Mouse (Mus musculus) c-Kit-positive CD71-negative TER-119-negative erythroid progenitor cells, embryonic 14.5 days (primary cell): ENCODE results near the gene Rhog.
"Not testable (repeated sequence)": the region's sequence is repeated elsewhere in the genome, so short reads cannot be mapped to it uniquely, and the experiment has no call there.

ENCODE experiments used
- DNase-seq: peaks from one replicate; pipeline ENCODE4 v3.0.0-alpha.2; 2013; ENCODE audit warnings: low read depth

Gene Rhog

GRCm38 (mm10) chr7:102255954-102256353 lies at the start of gene Rhog:
Gene Rhog (minus strand): TSS chr7:102256054.
- DNase-seq: no peak

- no peak for DNase-seq
Observed at GRCm38 (mm10) chr7:102305596-102305995, 49.7 kb upstream of the Rhog start.

DNA sequence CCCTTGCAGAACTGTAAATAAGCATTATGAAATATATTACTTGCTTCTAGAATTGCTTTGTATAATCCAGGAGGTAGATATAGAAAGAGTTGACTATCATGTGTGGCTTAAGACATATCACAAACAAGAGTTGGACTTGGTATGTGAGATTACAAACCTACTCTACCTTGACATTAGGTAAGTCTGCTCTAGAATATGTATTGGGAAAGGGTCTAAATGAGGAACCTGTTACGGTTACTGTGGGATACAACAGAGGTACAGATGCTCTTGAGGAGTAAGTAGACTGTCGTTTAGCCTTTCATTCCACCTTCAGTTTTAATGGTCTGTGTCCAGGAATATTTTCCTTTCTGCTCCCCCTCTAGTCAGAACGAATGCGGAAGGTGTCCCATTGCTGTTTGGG lies 46.6 kb upstream of the Rhog start:
- no peak for DNase-seq

DNA sequence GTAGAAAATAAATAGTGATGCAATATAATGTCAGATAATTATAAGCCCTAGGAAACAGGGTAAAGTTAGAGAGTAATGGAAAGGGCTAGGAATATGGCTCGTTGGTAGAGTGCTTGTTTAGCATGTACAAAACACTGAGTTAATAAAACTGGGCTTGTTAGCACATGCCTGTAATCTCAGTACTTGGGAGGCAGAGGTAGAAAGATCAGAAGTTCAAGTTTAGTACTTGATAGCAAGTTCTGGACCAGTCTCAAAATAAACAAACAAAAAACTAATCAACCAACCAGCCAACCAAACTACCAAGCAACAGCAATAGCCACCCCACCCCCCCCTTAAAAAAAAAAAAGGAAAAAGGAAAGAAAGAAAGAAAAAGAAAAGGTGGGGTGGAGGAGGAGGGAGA lies 44.9 kb upstream of the Rhog start:
- DNase-seq: no peak

- no peak for DNase-seq
Observed at GRCm38 (mm10) chr7:102293234-102293633, 37.4 kb upstream of the Rhog start.

DNA sequence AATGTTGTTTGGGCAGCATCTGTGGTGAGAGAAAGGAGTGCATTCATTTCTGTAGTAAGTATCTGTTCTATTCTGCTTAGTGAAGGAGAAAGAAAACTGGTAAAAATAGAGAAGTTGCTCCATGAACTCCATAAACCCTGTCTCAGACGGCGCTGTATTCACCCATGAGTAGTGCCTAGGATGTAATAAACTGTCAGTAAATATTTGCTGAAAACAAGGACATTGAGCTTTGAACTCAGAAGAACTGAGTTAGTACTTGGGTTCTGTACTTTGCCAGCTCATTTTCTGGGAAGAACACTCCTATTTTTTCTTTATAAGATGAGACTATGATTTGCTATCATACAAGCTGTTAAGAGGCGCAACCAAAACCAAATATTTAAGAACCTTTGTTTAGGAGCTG lies 36.4 kb upstream of the Rhog start:
- DNase-seq: no peak

DNA sequence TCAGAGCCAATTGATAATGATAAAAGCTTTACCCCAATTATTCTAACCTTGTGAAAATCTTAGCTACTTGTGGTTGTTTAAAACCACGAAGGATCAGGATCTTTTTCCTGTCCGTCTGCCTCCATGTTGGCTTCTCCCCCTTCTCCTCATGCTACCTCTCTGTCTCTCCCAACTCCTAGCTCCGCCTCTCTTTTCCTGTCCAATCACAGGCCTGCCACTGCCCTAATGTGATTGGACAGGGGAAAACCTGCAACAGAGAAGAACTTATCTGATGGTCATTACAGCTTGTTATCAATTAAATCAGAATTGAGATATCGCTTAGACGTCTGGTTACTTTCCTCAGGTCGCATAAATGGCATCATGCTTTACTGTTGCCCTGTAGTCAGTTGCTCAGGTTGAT lies 33.6 kb upstream of the Rhog start:
- DNase-seq: no peak

GRCm38 (mm10) chr7:102282261-102282660 lies 26.4 kb upstream of the Rhog start:
- no peak for DNase-seq

- no peak for DNase-seq
Observed at GRCm38 (mm10) chr7:102281403-102281802, 25.5 kb upstream of the Rhog start.

GRCm38 (mm10) chr7:102272422-102272948 lies 16.6 kb upstream of the Rhog start:
- no peak for DNase-seq

GRCm38 (mm10) chr7:102268395-102268748 lies 12.5 kb upstream of the Rhog start:
- DNase-seq: no peak

DNA sequence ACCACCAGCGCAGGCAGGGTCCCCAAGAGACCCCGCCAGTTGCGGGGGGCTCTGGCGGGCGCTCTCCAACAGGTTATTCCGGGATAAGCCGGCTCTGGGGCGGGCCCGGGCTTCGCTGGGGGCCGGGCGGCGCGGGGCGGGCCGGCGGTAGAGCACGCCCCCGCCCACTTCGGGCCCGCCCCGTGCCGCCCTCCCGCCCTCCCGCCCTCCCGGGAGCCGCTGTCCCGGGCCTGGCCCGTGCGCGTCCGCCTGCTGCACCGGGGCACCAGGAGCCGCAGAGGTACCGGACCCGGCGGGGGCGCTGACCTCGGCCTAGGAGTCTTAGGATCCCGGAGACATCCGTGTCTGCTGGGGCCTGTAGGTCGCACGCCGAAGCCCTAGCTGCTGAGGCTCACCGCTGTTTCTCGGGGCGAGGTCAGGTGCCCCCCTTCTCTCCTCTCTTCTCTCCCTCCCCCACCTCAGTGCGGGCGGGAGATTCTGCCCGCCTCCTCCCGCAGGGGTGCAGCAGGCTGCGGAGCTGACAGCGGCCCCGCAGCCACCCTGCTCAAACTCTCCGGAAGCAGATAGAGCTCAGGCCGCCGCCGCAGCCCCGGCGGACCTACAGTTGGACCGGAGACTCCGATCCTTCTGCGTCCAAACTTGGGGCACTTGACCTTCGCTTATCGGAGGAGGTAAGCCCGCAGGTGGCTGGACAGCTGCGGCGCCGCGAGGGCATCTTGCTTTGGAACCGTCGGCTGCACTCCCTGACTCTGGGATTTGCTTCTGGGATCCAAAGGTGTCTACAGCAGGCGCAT lies 11.9 kb upstream of the Rhog start, which contains the start of gene Stim1:
Gene Stim1 (plus strand): TSS at position 206 of the 794 bp plus-strand sequence.
- DNase-seq: no peak

DNA sequence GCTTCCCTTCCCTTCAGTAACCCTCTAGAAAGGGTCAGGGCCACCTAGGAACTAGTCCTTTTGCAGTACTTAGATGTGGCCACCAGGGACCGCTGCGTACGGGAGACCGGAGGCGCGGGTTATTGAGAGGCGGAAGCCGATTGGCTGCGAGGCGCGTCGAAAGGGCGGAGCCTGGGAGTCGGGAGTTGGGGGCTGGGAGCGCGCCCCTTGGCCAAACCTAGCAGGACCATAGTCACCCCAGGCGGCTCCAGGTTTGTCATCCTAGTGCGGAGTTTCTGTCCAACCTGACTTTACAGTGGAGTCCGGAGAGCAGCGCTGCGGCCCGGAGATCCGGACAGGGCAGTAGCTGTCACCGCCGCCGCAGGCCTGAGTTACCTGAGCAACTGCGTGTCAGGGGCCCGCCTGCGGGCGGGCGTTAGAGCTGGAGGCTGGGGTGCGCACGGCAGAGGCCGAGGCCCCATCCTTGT lies 11.3 kb upstream of the Rhog start:
- DNase-seq: peak; percentile 92

GRCm38 (mm10) chr7:102266401-102267042 lies 10.7 kb upstream of the Rhog start:
- DNase-seq: peak; percentile 53

DNA sequence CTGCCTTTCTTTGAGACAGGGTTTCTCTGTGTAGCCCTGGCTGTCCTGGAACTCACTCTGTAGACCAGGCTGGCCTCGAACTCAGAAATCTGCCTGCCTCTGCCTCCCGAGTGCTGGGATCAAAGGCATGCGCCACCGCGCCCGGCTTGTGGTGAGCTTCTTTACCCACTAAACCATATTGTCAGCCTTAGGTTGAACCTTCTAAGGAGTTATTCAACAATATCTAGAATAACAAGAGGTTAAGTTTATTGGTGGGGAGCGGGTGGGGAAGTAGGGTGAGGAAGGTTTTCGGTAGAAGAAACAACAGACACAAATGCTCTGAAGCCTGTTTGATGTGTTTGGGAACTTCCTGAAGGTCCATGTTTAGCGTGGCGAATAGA lies 10.2 kb upstream of the Rhog start:
- not testable (repeated sequence) for DNase-seq

- DNase-seq: no peak
Observed at GRCm38 (mm10) chr7:102263020-102263419, 7.2 kb upstream of the Rhog start.

DNA sequence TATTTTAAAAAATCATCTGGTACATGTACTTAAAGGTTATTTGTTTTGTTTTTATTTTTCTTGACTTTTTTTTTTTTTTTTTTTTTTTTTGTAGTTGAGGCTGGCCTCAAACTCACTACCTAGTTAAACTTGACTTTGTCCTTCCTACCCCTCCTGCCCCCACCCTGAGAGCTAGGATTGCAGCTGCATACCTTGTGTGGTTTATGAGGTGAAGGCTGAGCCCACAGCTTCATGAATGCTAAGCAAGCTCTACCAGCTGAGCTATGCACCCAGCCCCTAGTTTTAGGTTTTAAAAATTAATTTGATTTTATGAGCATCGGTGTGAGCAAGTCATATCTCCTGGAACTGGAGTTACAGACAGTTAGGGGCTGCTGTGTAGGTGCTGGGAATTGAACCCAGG lies 4.7 kb upstream of the Rhog start:
- no peak for DNase-seq

DNA sequence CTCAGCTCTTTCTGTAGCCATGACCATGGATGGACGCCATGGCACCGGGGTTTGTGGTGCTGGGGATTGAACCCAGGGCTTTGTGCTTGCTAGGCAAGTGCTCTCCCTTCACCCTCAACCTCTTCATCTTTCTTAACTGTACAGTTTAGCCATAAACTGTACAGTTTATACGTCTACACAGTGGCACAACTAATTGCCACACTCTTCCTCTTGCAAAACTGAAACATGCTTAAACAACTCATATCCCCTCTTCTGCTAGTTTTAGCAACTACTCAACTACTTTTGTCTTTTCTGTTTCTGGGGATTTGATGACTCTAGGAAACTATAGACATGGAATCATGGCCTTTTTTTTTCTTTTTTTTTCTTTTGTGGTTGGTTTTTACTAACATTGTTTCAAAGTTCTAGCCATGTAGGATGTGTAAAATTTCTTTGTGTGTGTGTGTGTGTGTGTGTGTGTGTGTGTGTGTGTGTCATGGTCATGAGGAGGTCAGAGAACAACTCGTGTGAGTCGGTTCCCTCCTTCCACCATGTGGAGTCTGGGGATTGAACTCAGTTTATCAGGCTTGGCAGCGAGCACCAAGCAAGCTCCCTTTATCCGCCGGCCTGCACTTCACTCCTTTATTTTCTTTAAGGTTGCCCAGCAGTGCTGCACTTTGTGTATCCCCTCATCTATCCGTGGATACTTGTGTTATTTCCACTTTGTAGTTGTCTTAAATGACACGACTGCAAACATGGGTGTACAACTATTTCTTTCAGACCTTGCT lies 4.0 kb upstream of the Rhog start:
- DNase-seq: no peak

- DNase-seq: no peak
Observed at GRCm38 (mm10) chr7:102258753-102259152, 2.9 kb upstream of the Rhog start.

DNA sequence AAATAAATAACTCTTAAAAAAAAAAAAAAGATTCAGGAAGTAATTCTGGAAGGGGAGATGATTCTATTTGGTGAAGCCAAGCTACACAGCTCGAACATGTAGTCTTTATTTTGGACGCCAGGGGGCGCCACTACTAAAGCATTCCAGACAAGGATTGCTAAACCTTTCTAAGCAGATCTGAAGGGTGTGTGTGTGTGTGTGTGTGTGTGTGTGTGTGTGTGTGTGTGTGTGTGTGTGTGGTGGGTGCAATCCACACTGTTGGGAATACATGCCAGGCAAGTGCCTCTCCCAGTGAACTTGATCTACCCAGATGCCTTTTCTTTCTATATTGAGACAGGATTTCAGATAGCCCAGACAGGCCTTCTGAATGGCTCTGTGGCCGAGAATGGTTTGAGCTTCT lies 2.3 kb upstream of the Rhog start:
- peak; percentile 70 for DNase-seq

DNA sequence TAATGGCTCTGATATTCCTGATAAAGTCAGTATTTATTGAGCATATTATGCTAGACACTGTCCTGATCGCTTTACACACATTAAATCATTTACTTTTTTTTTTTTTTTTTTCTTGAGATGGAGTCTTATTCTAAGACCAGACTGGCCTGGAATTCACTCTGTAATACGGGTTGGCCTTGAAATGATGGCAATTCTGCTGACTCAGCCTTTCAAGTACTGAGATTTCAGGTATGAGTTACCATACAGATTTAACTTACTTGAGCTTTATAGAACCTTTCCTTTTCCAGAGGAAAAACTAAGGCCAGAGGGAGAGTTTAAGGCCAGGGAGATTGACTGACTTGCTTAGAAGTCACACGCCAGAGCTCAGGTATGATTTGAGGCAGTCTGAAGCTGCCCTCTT lies 782 bp upstream of the Rhog start:
- no peak for DNase-seq

- no peak for DNase-seq
Observed at GRCm38 (mm10) chr7:102253631-102254030, 2.2 kb downstream of the Rhog start.
